Mouse (Mus musculus): Measurements from ENCODE around the gene Mtrf1. TPM values are rescaled to one million over a fixed set of nuclear protein-coding genes. Genes with fewer than 3 reads are reported as not detected.

Mtrf1 gene
- total RNA-seq (2014; fragmentation: Nextera tagmentation): 12.0 and 12.8 TPM in 2 replicates
- 21.0 and 31.2 TPM in 2 replicates for total RNA-seq (2017)

GRCm38 (mm10) chr14:79397321-79398122, at the start of gene Mtrf1:
Mtrf1 (plus strand) TSS chr14:79397772.
- peak; percentile 76 for ATAC-seq (replicated peaks; ENCODE audit: poor library complexity, severe bottlenecking)

GRCm38 (mm10) chr14:79358055-79358454, 39.5 kb upstream of the Mtrf1 start:
- no peak for ATAC-seq (replicated peaks; ENCODE audit: poor library complexity, severe bottlenecking)

GRCm38 (mm10) chr14:79377041-79377440, 20.5 kb upstream of the Mtrf1 start:
- no peak for ATAC-seq (replicated peaks; ENCODE audit: poor library complexity, severe bottlenecking)

- ATAC-seq (replicated peaks; ENCODE audit: poor library complexity, severe bottlenecking): no peak
These were observed 14.5 kb upstream of the Mtrf1 start for GRCm38 (mm10) chr14:79383120-79383519.

- ATAC-seq (replicated peaks; ENCODE audit: poor library complexity, severe bottlenecking): no peak
These were observed 9.3 kb upstream of the Mtrf1 start for GRCm38 (mm10) chr14:79388304-79388703.

- ATAC-seq (replicated peaks; ENCODE audit: poor library complexity, severe bottlenecking): no peak
These were observed 7.9 kb upstream of the Mtrf1 start for GRCm38 (mm10) chr14:79389438-79390264.

- ATAC-seq (replicated peaks; ENCODE audit: poor library complexity, severe bottlenecking): peak; percentile 84
These were observed 7.2 kb upstream of the Mtrf1 start, which contains the start of gene Naa16 for GRCm38 (mm10) chr14:79390265-79390926. Naa16 (minus strand) TSS chr14:79390778.

GRCm38 (mm10) chr14:79393289-79393688, 4.3 kb upstream of the Mtrf1 start:
- ATAC-seq (replicated peaks; ENCODE audit: poor library complexity, severe bottlenecking): peak; percentile 15

GRCm38 (mm10) chr14:79394564-79394963, 3.0 kb upstream of the Mtrf1 start:
- peak; percentile 37 for ATAC-seq (replicated peaks; ENCODE audit: poor library complexity, severe bottlenecking)

GRCm38 (mm10) chr14:79407641-79408040, 10.1 kb downstream of the Mtrf1 start:
- no peak for ATAC-seq (replicated peaks; ENCODE audit: poor library complexity, severe bottlenecking)

- no peak for ATAC-seq (replicated peaks; ENCODE audit: poor library complexity, severe bottlenecking)
These were observed 11.8 kb downstream of the Mtrf1 start for GRCm38 (mm10) chr14:79409278-79409830.

- no peak for ATAC-seq (replicated peaks; ENCODE audit: poor library complexity, severe bottlenecking)
These were observed 13.1 kb downstream of the Mtrf1 start for GRCm38 (mm10) chr14:79410662-79411061.

GRCm38 (mm10) chr14:79413121-79413520, 15.5 kb downstream of the Mtrf1 start:
- no peak for ATAC-seq (replicated peaks; ENCODE audit: poor library complexity, severe bottlenecking)

- ATAC-seq (replicated peaks; ENCODE audit: poor library complexity, severe bottlenecking): no peak
These were observed 22.6 kb downstream of the Mtrf1 start for GRCm38 (mm10) chr14:79420083-79420685.

GRCm38 (mm10) chr14:79425979-79426729, 28.6 kb downstream of the Mtrf1 start, which contains the start of gene Kbtbd7:
Kbtbd7 (plus strand) TSS chr14:79426511.
- ATAC-seq (replicated peaks; ENCODE audit: poor library complexity, severe bottlenecking): peak; percentile 97

GRCm38 (mm10) chr14:79426730-79427365, 29.3 kb downstream of the Mtrf1 start:
- ATAC-seq (replicated peaks; ENCODE audit: poor library complexity, severe bottlenecking): peak; percentile 2

- ATAC-seq (replicated peaks; ENCODE audit: poor library complexity, severe bottlenecking): peak; percentile 61
These were observed 36.5 kb downstream of the Mtrf1 start for GRCm38 (mm10) chr14:79434068-79434467.

GRCm38 (mm10) chr14:79440655-79441054, 43.1 kb downstream of the Mtrf1 start:
- ATAC-seq (replicated peaks; ENCODE audit: poor library complexity, severe bottlenecking): no peak

- peak; percentile 90 for ATAC-seq (replicated peaks; ENCODE audit: poor library complexity, severe bottlenecking)
These were observed 43.9 kb downstream of the Mtrf1 start for GRCm38 (mm10) chr14:79441441-79441840.

All from granulocyte monocyte progenitor cell, adult 5-6 weeks (primary cell).